Mouse (Mus musculus) regulatory T cell (primary cell): ENCODE data around the gene Nkx6-2.

ENCODE experiments used
- in situ Hi-C: fragments of 300-600 bp; cut with MboI, MseI; formaldehyde crosslinking; loops from one replicate; pipeline ENCODE4 v1.15.1; 2025; ENCODE audit warnings: high pct_unique_total_duplicates

The Nkx6-2 gene

GRCm38 (mm10) chr7:139570788-139571187 lies 11.8 kb downstream of the Nkx6-2 start:
- in situ Hi-C loops = loop anchor here (5.0 kb wide), 1 partner anchor 78 kb away; no protein-coding TSS in a partner anchor

DNA sequence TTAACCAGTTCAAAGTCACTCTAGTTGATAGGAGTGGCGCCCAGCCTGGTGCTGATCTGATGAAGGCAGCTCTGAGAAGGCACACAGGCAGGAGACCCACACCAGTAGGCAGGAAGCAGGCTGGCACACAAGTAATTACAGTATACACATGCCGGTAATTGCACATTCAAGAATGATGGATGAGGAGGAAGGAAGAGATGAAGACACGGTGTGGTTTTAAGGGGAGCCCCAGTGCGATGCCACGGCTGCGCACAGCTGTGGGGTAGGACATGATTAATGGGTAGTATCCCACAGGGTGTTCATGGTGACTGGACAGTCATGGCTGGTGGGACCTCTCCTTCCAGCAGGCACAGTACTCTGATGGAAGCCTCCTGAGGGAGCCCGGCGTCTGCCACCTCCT lies 16.1 kb downstream of the Nkx6-2 start:
- in situ Hi-C loops = no loop called here

DNA sequence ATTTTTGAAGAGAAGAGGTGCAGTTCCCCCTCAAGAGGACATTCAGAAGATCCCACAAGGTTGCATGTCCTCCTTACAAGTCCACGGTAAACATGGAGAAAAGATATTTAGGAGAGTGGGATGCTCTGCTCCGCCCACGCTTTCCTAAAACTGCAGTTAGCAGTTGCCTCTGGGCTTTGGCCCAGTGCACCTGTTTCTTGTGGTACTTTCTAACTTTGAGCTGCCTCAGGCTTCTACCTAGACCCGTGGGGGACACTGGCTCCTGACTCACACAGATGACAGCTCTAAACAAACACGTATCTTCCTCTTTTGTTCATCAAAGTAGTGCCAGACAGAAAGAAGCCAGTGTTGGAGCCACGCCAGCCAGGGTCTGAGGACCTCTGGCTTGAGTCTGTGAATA lies 16.6 kb downstream of the Nkx6-2 start:
- in situ Hi-C loops = no loop called here

GRCm38 (mm10) chr7:139564161-139564560 lies 18.4 kb downstream of the Nkx6-2 start:
- in situ Hi-C loops = no loop called here

GRCm38 (mm10) chr7:139563425-139563824 lies 19.2 kb downstream of the Nkx6-2 start:
- in situ Hi-C loops = no loop called here

GRCm38 (mm10) chr7:139559659-139560058 lies 22.9 kb downstream of the Nkx6-2 start:
- in situ Hi-C loops = no loop called here

DNA sequence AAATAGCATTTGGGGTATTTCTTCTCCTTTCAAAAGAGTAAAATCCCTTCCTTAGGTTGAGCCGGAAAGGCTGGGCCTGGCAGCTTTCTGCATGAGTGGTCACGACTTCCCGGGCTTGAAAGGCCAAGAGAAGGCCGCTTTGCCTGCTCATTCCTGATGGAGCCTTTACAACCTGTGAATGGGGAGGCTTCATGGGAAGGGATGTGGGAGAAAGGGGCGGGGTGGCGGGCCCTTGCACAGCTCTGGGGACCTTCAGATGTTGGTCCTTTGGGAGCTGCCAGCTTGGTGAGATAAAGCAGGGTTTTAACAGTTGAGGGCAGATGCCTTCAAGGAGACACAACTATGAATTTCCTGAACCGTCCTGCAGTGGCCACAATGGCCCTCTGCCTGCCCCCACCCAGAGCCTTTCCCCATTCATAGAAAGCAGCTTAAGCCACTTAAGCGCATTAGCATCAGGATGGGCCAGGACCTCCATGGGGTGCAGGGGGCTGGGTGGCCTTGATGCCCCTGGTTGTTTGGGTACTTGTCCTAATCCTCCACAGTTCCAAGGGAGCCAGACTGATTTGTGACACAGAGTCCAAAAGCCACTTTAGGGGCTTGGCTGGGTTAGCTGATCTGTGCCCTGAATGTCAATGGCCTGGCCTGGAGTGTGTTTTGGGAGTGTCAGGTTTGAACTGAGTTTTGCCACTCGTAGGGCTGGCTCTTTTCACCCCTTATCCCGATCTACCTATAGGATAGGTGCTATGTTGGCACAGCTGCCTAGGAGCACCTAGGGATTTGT lies 25.7 kb downstream of the Nkx6-2 start:
- in situ Hi-C loops = no loop called here

DNA sequence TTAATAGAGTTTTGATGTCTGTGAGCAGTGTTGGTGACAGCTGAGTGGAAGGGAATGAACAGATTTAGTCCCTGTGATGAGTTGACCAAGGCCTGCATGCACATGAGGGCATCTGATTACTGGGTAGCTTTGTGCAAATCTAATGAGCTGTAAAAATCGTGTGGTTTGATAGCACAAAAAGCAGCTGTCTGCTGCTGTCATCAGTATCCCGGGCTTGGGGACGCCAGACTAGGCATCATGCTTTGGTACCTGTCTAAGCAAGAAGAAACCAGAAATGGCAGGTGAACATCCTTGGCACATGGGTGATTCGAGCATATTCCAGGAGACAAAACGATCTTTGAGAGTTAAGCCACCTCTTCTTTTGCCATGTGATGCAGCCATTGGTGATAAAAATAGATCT lies 26.3 kb downstream of the Nkx6-2 start:
- in situ Hi-C loops = no loop called here

DNA sequence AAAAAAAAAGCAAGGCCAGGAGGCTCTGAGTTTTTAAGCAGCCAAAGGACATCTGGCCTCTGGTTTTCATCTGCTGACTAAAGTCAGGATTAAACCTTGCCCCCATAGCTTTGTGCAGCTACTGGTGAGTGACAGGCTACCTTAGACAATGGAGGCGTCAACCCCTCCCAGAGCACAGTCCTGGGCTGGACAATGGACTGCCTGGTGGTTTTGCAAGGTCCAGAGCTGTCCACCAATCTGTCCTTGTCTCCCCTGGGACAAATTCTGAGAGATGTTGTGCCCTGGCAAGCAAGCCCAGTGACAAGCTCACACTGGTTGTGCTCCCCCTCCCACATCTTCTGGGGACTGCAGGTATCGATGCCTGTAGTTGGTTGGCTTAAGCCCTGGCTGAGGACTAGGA lies 31.1 kb downstream of the Nkx6-2 start:
- in situ Hi-C loops = no loop called here

- in situ Hi-C loops = no loop called here
These were observed 32.4 kb downstream of the Nkx6-2 start for GRCm38 (mm10) chr7:139550086-139550783.

GRCm38 (mm10) chr7:139547325-139547724 lies 35.3 kb downstream of the Nkx6-2 start:
- in situ Hi-C loops = no loop called here

- in situ Hi-C loops = loop anchor here (5.0 kb wide), 1 partner anchor 53 kb away; no protein-coding TSS in a partner anchor
These were observed 37.6 kb downstream of the Nkx6-2 start for GRCm38 (mm10) chr7:139544706-139545625.

- in situ Hi-C loops = loop anchor here (5.0 kb wide), 1 partner anchor 49 kb away; no protein-coding TSS in a partner anchor
These were observed 41.2 kb downstream of the Nkx6-2 start for GRCm38 (mm10) chr7:139541422-139541821.

- in situ Hi-C loops = loop anchor here (5.0 kb wide), 1 partner anchor 48 kb away; no protein-coding TSS in a partner anchor
These were observed 42.0 kb downstream of the Nkx6-2 start for GRCm38 (mm10) chr7:139540601-139541000.

GRCm38 (mm10) chr7:139538541-139538940 lies 44.1 kb downstream of the Nkx6-2 start:
- in situ Hi-C loops = no loop called here

GRCm38 (mm10) chr7:139537831-139538230 lies 44.8 kb downstream of the Nkx6-2 start:
- in situ Hi-C loops = no loop called here

- in situ Hi-C loops = no loop called here
These were observed 45.8 kb downstream of the Nkx6-2 start for GRCm38 (mm10) chr7:139536831-139537230.

DNA sequence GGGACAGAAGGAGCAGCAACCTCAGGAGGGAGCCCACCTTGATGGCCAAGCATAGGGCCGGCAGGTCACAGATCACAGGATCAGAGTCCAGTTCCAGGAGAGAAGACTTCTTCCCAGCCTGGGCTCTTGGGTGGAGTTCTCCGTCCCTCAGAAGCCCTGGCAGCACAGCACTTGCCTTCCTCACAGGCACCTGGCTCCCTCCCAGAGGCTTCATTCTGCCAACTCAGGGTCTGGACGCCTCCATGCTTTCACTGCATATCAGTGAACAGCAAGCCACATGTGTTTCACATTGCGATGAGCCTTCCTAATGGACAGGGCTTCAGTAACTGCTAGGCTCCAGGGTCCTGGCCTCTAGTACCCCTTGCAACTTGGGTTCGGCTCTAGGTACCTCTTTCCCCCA lies 46.3 kb downstream of the Nkx6-2 start:
- in situ Hi-C loops = no loop called here

DNA sequence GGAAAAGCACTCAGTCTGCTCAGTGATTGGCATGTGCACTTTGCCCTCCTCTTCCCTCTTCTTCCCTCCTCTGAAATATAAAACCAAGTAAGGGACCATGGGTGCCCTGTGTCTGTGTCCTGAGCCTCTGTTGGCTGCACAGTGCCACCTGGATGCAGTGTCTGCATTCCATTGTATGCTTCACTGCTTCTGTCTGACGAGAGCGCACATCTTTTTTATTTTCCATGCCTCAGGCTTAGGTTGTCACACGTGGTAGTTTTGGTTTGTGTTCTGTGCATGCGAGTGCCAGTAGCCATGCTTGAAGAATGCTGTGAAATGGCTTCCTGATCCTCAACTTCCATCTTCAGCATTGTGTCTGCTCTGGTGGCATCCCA lies 51.2 kb downstream of the Nkx6-2 start:
- in situ Hi-C loops = no loop called here

DNA sequence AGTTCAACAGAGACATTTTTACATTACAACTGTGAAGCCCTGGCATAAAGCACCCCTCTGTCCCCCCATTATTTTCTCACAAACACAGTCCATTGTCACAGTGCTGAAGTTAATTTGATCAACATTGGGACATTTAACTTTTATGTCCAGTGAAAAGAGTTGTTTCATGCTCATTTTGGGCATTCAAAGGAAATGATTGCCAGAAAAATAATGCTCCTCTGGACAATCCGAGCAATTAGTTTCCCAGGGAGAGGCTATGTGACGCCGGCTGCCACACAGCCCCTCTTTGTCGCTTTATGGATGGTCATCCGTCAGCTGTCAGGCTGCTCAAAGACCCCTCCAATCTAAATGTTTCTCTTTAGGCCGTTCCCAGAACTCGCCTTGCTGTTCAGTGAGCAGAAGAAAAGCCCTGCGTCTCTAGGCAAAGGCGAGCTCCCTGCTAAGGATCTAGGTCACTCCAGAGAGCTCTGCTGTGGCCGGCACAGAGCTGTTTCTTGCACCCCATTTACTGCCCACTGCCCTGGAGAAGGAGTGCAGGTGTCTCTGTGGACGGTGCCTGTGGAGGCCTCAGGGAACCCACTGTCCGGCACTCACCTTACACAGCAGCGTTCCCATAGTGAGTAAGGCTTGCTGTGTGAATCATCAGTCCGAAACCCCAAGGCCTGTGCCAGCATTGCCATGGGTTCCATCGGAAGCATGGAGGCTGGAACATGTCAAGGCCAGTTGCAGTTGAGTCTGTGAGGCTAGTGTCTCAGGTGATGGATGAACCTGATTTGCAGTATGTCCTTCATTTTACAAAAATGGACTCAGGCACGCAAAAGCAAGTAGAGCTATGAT lies 51.8 kb downstream of the Nkx6-2 start:
- in situ Hi-C loops = no loop called here
